Mouse (Mus musculus): ENCODE measurements around the gene Atxn1.

The Atxn1 gene

GRCm38 (mm10) chr13:45827619-45828018 is 137.2 kb downstream of the Atxn1 start:
- DNase-seq (ENCODE audit: low spot score): no peak

- DNase-seq (ENCODE audit: low spot score): no peak
Measured at GRCm38 (mm10) chr13:45827046-45827596, 137.7 kb downstream of the Atxn1 start.

- no peak for DNase-seq (ENCODE audit: low spot score)
Measured at GRCm38 (mm10) chr13:45822491-45822829, 142.3 kb downstream of the Atxn1 start.

- no peak for DNase-seq (ENCODE audit: low spot score)
Measured at GRCm38 (mm10) chr13:45821764-45822490, 142.9 kb downstream of the Atxn1 start.

GRCm38 (mm10) chr13:45820473-45821230 is 144.2 kb downstream of the Atxn1 start:
- no peak for DNase-seq (ENCODE audit: low spot score)

GRCm38 (mm10) chr13:45816670-45817069 is 148.1 kb downstream of the Atxn1 start:
- DNase-seq (ENCODE audit: low spot score): no peak

GRCm38 (mm10) chr13:45809777-45810410 is 154.9 kb downstream of the Atxn1 start:
- no peak for DNase-seq (ENCODE audit: low spot score)

- DNase-seq (ENCODE audit: low spot score): no peak
Measured at GRCm38 (mm10) chr13:45807593-45808043, 157.2 kb downstream of the Atxn1 start.

GRCm38 (mm10) chr13:45806600-45807525 is 157.9 kb downstream of the Atxn1 start:
- DNase-seq (ENCODE audit: low spot score): no peak

- DNase-seq (ENCODE audit: low spot score): no peak
Measured at GRCm38 (mm10) chr13:45805915-45806599, 158.8 kb downstream of the Atxn1 start.

- no peak for DNase-seq (ENCODE audit: low spot score)
Measured at GRCm38 (mm10) chr13:45802620-45803410, 162.0 kb downstream of the Atxn1 start.

- DNase-seq (ENCODE audit: low spot score): no peak
Measured at GRCm38 (mm10) chr13:45798248-45798647, 166.6 kb downstream of the Atxn1 start.

GRCm38 (mm10) chr13:45797696-45798095 is 167.1 kb downstream of the Atxn1 start:
- no peak for DNase-seq (ENCODE audit: low spot score)

- no peak for DNase-seq (ENCODE audit: low spot score)
Measured at GRCm38 (mm10) chr13:45796286-45796685, 168.5 kb downstream of the Atxn1 start.

- DNase-seq (ENCODE audit: low spot score): no peak
Measured at GRCm38 (mm10) chr13:45793796-45794195, 171.0 kb downstream of the Atxn1 start.

GRCm38 (mm10) chr13:45786409-45786808 is 178.4 kb downstream of the Atxn1 start:
- no peak for DNase-seq (ENCODE audit: low spot score)

GRCm38 (mm10) chr13:45783681-45784080 is 181.1 kb downstream of the Atxn1 start:
- no peak for DNase-seq (ENCODE audit: low spot score)

GRCm38 (mm10) chr13:45778750-45779149 is 186.1 kb downstream of the Atxn1 start:
- no peak for DNase-seq (ENCODE audit: low spot score)

GRCm38 (mm10) chr13:45778171-45778570 is 186.6 kb downstream of the Atxn1 start:
- no peak for DNase-seq (ENCODE audit: low spot score)

GRCm38 (mm10) chr13:45775516-45775915 is 189.3 kb downstream of the Atxn1 start:
- no peak for DNase-seq (ENCODE audit: low spot score)

All from T-cell, adult 2 months (primary cell).